Mouse (Mus musculus) lung, postnatal 36 days (tissue): ENCODE data around the gene Brdt.

Source experiments
- DNase-seq: peaks from one replicate; pipeline ENCODE4 v3.0.0; 2022; ENCODE audit warnings: mixed read lengths

The Brdt gene

GRCm38 (mm10) chr5:107330916-107331421 is at the start of gene Brdt:
TSS of gene Brdt (plus strand) at chr5:107331159.
- DNase-seq, result no peak

- no peak for DNase-seq
These were observed 48.2 kb upstream of the Brdt start for GRCm38 (mm10) chr5:107282561-107283307.

- peak; percentile 61 for DNase-seq
These were observed 46.9 kb upstream of the Brdt start for GRCm38 (mm10) chr5:107283935-107284524.

- no peak for DNase-seq
These were observed 45.4 kb upstream of the Brdt start for GRCm38 (mm10) chr5:107285563-107285962.

- DNase-seq, result peak; percentile 42
These were observed 43.6 kb upstream of the Brdt start for GRCm38 (mm10) chr5:107287254-107287907.

- no peak for DNase-seq
These were observed 43.1 kb upstream of the Brdt start for GRCm38 (mm10) chr5:107287908-107288267.

- peak; percentile 38 for DNase-seq
These were observed 42.3 kb upstream of the Brdt start for GRCm38 (mm10) chr5:107288427-107289233.

DNA sequence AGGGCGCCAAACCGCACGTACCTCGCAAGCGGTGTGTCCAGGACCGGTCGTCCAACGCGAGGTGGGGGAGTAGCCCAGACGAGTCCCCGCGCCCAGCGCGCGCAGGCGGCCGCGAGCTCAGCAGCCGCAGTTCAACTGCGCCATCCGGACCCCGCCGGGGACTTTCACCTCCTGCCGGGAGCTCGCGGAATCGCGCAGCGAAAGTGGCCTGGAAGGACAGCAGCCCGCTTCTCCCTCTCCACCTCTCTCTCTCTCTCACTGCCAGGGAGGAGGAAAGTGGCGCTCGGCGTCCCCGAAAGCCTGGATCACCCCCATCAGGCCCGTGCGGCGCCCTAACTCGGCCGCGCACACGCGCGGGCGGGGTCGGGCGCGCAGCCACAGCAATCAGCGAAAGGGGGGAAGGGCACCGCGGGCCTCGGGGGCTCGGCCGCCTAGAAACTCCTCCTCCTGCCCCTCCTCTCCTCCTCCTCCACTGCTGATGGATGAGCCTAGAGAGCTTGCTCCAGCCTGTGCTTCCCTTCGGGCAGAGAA is 41.7 kb upstream of the Brdt start, which contains the start of gene Tgfbr3:
TSS of gene Tgfbr3 (minus strand) at position 396 of the 531 bp plus-strand sequence.
- peak; percentile 87 for DNase-seq

DNA sequence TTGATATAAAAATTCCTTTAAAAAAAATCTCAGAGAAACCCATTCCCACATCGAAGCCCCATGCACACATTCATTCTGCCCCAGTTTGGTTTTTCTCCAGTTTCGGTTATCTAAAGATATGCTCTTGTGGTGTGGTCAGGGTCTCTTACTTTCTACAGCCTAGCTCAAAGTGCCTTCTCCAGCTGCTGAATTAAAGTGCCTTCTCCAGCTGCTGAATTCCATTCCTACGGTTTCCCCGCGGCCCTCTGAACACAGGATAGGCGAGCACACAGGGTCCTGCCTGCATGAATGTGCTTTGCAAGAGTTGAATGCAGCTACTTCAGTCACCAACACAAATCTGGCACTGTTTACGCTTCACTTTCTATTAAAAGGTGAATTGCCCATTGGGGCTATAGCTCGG is 41.0 kb upstream of the Brdt start:
- DNase-seq, result no peak

DNA sequence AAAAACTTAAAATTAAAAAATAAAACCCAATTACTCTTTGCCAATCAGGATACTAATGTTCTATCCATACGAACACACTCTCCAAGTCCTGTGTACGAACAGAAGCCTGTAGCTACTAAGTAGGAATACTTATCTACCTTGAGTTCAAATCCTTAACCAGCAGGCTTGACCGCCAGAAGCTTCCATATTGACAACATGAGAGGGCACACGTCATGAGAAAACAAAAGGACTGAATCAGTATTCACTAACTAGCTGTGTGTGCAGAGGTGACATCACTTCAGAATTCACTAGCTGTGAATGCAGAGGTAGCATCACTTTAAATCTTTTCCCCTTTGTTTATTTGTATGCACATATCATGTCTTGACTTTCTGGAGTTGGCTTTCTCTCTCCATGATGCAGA is 36.9 kb upstream of the Brdt start:
- no peak for DNase-seq

GRCm38 (mm10) chr5:107295061-107295816 is 35.7 kb upstream of the Brdt start:
- DNase-seq, result peak; percentile 66

- peak; percentile 51 for DNase-seq
These were observed 35.0 kb upstream of the Brdt start for GRCm38 (mm10) chr5:107295817-107296511.

- no peak for DNase-seq
These were observed 34.2 kb upstream of the Brdt start for GRCm38 (mm10) chr5:107296512-107297322.

- DNase-seq, result no peak
These were observed 32.1 kb upstream of the Brdt start for GRCm38 (mm10) chr5:107298854-107299253.

GRCm38 (mm10) chr5:107303350-107303861 is 27.6 kb upstream of the Brdt start:
- DNase-seq, result peak; percentile 25

- DNase-seq, result no peak
These were observed 26.7 kb upstream of the Brdt start for GRCm38 (mm10) chr5:107304117-107304825.

- DNase-seq, result no peak
These were observed 23.5 kb upstream of the Brdt start for GRCm38 (mm10) chr5:107307432-107307831.

DNA sequence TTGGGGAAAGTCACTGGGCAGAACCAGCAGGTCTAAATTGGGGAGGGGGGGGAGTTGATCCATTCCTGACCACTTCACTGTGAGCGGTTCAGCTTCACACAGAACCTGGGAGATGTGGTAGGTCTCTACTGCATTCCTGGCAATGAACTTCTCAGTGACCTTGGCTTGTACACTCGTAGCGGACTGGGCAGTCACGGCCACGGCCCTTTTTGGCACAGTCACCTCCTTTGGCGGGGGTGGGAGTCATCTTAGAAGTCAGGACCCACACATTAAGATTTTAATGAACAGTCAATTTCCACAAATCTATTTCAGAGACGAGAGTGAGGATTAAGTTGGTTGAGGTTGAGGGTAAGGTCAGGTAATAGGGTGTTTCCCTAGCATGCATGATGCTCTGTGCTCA is 13.8 kb upstream of the Brdt start:
- no peak for DNase-seq

DNA sequence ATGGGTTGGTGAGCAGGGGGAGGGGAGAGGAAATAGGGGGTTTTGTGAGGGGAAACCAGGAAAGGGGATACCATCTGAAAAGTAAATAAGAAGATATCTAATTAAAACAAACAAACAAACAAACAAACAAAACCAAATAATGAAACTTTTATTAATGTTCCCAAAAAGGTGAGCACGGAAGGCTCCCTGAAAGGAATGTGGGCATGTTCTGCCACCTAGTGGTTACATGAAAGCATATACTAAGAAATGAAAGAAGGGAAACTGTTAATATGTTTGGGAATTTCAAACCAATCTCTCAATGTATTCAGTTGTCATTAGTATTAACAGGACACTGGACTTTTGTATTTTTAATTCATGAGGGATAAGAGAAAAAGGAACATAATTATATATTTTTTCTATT is 10.3 kb upstream of the Brdt start:
- DNase-seq, result peak; percentile 58
